Mouse (Mus musculus) myocyte (in vitro differentiated cells): ENCODE results near the gene Gnat1.

Experiments
- CEBPB ChIP-seq: IDR thresholded peaks from 2 replicates; pipeline ENCODE4 v1.6.1; 2011; ENCODE audit warnings: mild to moderate bottlenecking, moderate library complexity; ENCODE audit not compliant: poor library complexity, insufficient read depth, severe bottlenecking
- E2F4 ChIP-seq: IDR thresholded peaks from one replicate; pipeline ENCODE4 v1.6.1; 2011; ENCODE audit warnings: mild to moderate bottlenecking, control low read depth, moderate library complexity; ENCODE audit not compliant: insufficient read depth
- MAX ChIP-seq: IDR thresholded peaks from one replicate; pipeline ENCODE4 v1.6.1; 2011; ENCODE audit warnings: low read depth, mild to moderate bottlenecking, control low read depth
- POLR2A ChIP-seq: IDR thresholded peaks from one replicate; pipeline ENCODE4 v1.6.1; 2011; ENCODE audit warnings: low read depth, mild to moderate bottlenecking, control low read depth, moderate library complexity; ENCODE audit not compliant: insufficient read length
- REST ChIP-seq: IDR thresholded peaks from one replicate; pipeline ENCODE4 v1.6.1; 2011; ENCODE audit warnings: mild to moderate bottlenecking, control low read depth, moderate library complexity; ENCODE audit not compliant: insufficient read depth, insufficient read length
- TCF12 ChIP-seq: IDR thresholded peaks from one replicate; pipeline ENCODE4 v1.6.1; 2011; ENCODE audit warnings: mild to moderate bottlenecking, control low read depth; ENCODE audit not compliant: poor library complexity, insufficient read depth, severe bottlenecking

- no peak for TF ChIP-seq TCF12
- TF ChIP-seq MAX, result no peak
- no peak for TF ChIP-seq POLR2A
- TF ChIP-seq REST, result no peak
- TF ChIP-seq CEBPB, result no peak
- TF ChIP-seq E2F4, result no peak
These were observed 24.0 kb upstream of the Gnat1 start for GRCm38 (mm10) chr9:107703337-107704122.
